Mouse (Mus musculus): ENCODE results near the gene Ahnak2. TPM values are rescaled to one million over a fixed set of nuclear protein-coding genes. Genes with fewer than 3 reads are reported as not detected.

Gene Ahnak2
- polyA plus RNA-seq, 1 experiment from 2014 or later = 0.36 TPM

- TF ChIP-seq CTCF (IDR thresholded peaks at IDR 0.05; ENCODE audit: low read depth) (no peak), EP300 (IDR thresholded peaks at IDR 0.05; ENCODE audit: low read depth) (no peak)
- Histone ChIP-seq H3K9ac (replicated peaks) (no peak overlapping the region), H3K36me3 (replicated peaks; ENCODE audit: insufficient read depth, low read length) (peaks cover 31% of the 10 kb centered on the region), H3K9me3 (ENCODE audit: low read length) (no peaks in the 10 kb centered on the region), H3K4me1 (ENCODE audit: insufficient read depth) (no peaks in the 10 kb centered on the region), H3K4me2 (ENCODE audit: low read depth, low read length) (no peak overlapping the region), H3K27ac (ENCODE audit: low read depth) (no peak overlapping the region), H3K4me3 (ENCODE audit: low read depth, low read length) (no peak overlapping the region), H3K27me3 (ENCODE audit: insufficient read depth, low read length) (0 out of 2 replicates have a peak, but pooled peaks cover 4% of the 10 kb centered on the region)
- DNase-seq = no peak
- ATAC-seq = no peak
- 91% methylated on average over 14 of the region's 14 CpGs for WGBS (ENCODE audit: insufficient replicate concordance)
Observed at GRCm38 (mm10) chr12:112814682-112815470, 12.4 kb upstream of the Ahnak2 start.

- H3K27ac ChIP-seq (ENCODE audit: low read depth) = no peak overlapping the region
- ATAC-seq = no peak
- DNase-seq = no peak
- H3K27me3 ChIP-seq (ENCODE audit: insufficient read depth, low read length) = peaks cover 12% of the 10 kb centered on the region; the same call in 1 of the 2 replicates
- 89% methylated on average over 7 of the region's 7 CpGs for WGBS (ENCODE audit: insufficient replicate concordance)
- no peak overlapping the region for H3K9ac ChIP-seq (replicated peaks)
- no peak overlapping the region for H3K4me3 ChIP-seq (ENCODE audit: low read depth, low read length)
- H3K36me3 ChIP-seq (replicated peaks; ENCODE audit: insufficient read depth, low read length) = peaks cover 16% of the 10 kb centered on the region
- H3K9me3 ChIP-seq (ENCODE audit: low read length) = no peaks in the 10 kb centered on the region
- no peak for TF ChIP-seq CTCF (IDR thresholded peaks at IDR 0.05; ENCODE audit: low read depth)
- no peak for TF ChIP-seq EP300 (IDR thresholded peaks at IDR 0.05; ENCODE audit: low read depth)
- peaks cover 10% of the 10 kb centered on the region for H3K4me1 ChIP-seq (ENCODE audit: insufficient read depth)
- no peak overlapping the region for H3K4me2 ChIP-seq (ENCODE audit: low read depth, low read length)
Observed at GRCm38 (mm10) chr12:112813370-112813769, 10.9 kb upstream of the Ahnak2 start.

- TF ChIP-seq EP300 (IDR thresholded peaks at IDR 0.05; ENCODE audit: low read depth) = no peak
- no peak for TF ChIP-seq CTCF (IDR thresholded peaks at IDR 0.05; ENCODE audit: low read depth)
- DNase-seq = no peak
- Histone ChIP-seq H3K4me1 (ENCODE audit: insufficient read depth) (peaks cover 11% of the 10 kb centered on the region), H3K4me3 (ENCODE audit: low read depth, low read length) (no peak overlapping the region), H3K4me2 (ENCODE audit: low read depth, low read length) (no peak overlapping the region), H3K27ac (ENCODE audit: low read depth) (no peak overlapping the region), H3K27me3 (ENCODE audit: insufficient read depth, low read length) (peaks cover 14% of the 10 kb centered on the region; the same call in 1 of the 2 replicates), H3K9ac (replicated peaks) (no peak overlapping the region), H3K9me3 (ENCODE audit: low read length) (no peaks in the 10 kb centered on the region), H3K36me3 (replicated peaks; ENCODE audit: insufficient read depth, low read length) (no peaks in the 10 kb centered on the region)
- ATAC-seq = no peak
- 61% methylated on average over 19 of the region's 19 CpGs for WGBS (ENCODE audit: insufficient replicate concordance)
Observed at GRCm38 (mm10) chr12:112810092-112810885, 7.8 kb upstream of the Ahnak2 start.

GRCm38 (mm10) chr12:112809641-112810040, 7.2 kb upstream of the Ahnak2 start:
- no peak for ATAC-seq
- H3K27me3 ChIP-seq (ENCODE audit: insufficient read depth, low read length) = peaks cover 20% of the 10 kb centered on the region; the same call in 1 of the 2 replicates

GRCm38 (mm10) chr12:112808587-112809364, 6.3 kb upstream of the Ahnak2 start, which contains the start of gene Clba1:
Gene Clba1, plus strand, starts transcription at chr12:112808937.
- 4% methylated on average over 44 of the region's 64 CpGs for WGBS (ENCODE audit: insufficient replicate concordance)
- TF ChIP-seq CTCF (IDR thresholded peaks at IDR 0.05; ENCODE audit: low read depth) = peak; percentile 76
- TF ChIP-seq EP300 (IDR thresholded peaks at IDR 0.05; ENCODE audit: low read depth) = no peak
- DNase-seq = peak; percentile 92
- H3K27me3 ChIP-seq (ENCODE audit: insufficient read depth, low read length) = peaks cover 27% of the 10 kb centered on the region; the same call in 1 of the 2 replicates
- H3K4me2 ChIP-seq (ENCODE audit: low read depth, low read length) = peak within 1 kb of the TSS; percentile 97
- H3K9me3 ChIP-seq (ENCODE audit: low read length) = no peaks in the 10 kb centered on the region
- peaks cover 11% of the 10 kb centered on the region for H3K4me1 ChIP-seq (ENCODE audit: insufficient read depth)
- H3K9ac ChIP-seq (replicated peaks) = peak within 1 kb of the TSS; percentile 65
- H3K36me3 ChIP-seq (replicated peaks; ENCODE audit: insufficient read depth, low read length) = no peaks in the 10 kb centered on the region
- peak within 1 kb of the TSS; percentile 65 for H3K4me3 ChIP-seq (ENCODE audit: low read depth, low read length)
- ATAC-seq = peak; percentile 93
- no peak within 1 kb of the TSS for H3K27ac ChIP-seq (ENCODE audit: low read depth)

More at GRCm38 (mm10) chr12:112809641-112810040, 7.2 kb upstream of the Ahnak2 start:
- Histone ChIP-seq H3K4me1 (ENCODE audit: insufficient read depth) (peaks cover 11% of the 10 kb centered on the region), H3K27ac (ENCODE audit: low read depth) (no peak overlapping the region), H3K9ac (replicated peaks) (peak overlapping the region; percentile 65), H3K36me3 (replicated peaks; ENCODE audit: insufficient read depth, low read length) (no peaks in the 10 kb centered on the region), H3K4me2 (ENCODE audit: low read depth, low read length) (peak overlapping the region; percentile 97), H3K4me3 (ENCODE audit: low read depth, low read length) (peak overlapping the region; percentile 65), H3K9me3 (ENCODE audit: low read length) (no peaks in the 10 kb centered on the region)
- 11% methylated on average over 8 of the region's 8 CpGs for WGBS (ENCODE audit: insufficient replicate concordance)
- no peak for DNase-seq
- no peak for TF ChIP-seq EP300 (IDR thresholded peaks at IDR 0.05; ENCODE audit: low read depth)
- TF ChIP-seq CTCF (IDR thresholded peaks at IDR 0.05; ENCODE audit: low read depth) = no peak

Measured in liver, postnatal 0 days (tissue).